Mouse (Mus musculus): ENCODE data around the gene Ssh1.

GRCm38 (mm10) chr5:114004573-114004972 lies 10.9 kb upstream of the Ssh1 start:
- no peak for TF ChIP-seq CTCF (IDR thresholded peaks at IDR 0.05; ENCODE audit: borderline replicate concordance, control insufficient read depth, extremely low read depth, insufficient read depth, low read length, poor library complexity)
- no peak for TF ChIP-seq POLR2A (IDR thresholded peaks at IDR 0.05; ENCODE audit: control insufficient read depth, extremely low read depth, insufficient read depth, low read length, poor library complexity)

Measured in thymus, adult 2 months (tissue).